Comparison of ENCODE assay signal across 21 mouse cellular contexts in genomic region chr10:68263969-68264688, GRCm38 (mm10). TPM values are rescaled to one million over a fixed set of nuclear protein-coding genes. Genes with fewer than 3 reads are reported as not detected.
DNase-seq lines count a peak whose midpoint lies in the region; ATAC-seq and TF ChIP-seq lines count a peak whose summit lies in the region.
"Had no signal": no experiment of that assay in that cellular context is flagged by ENCODE, and none has a peak within 500 bp of the region (broad histone marks: within the 10 kb centered on the region; RNA-seq: fewer than 3 reads in every experiment).

No protein-coding gene starts in this region.

- WGBS in kidney, embryonic 14.5 days: 84% methylated on average over 10 of the region's 10 CpGs

- H3K9me3 ChIP-seq in kidney, embryonic 14.5 days (ENCODE audit: control insufficient read depth, low read length): no peaks in the 10 kb centered on the region
- H3K9me3 ChIP-seq: forebrain, embryonic 10.5 days; heart, embryonic 12.5 days; hindbrain, embryonic 13.5 days; limb, embryonic 10.5 days had no signal

- no peak overlapping the region for H3K9ac ChIP-seq in kidney, embryonic 14.5 days (ENCODE audit: low read depth, low read length)
- H3K9ac ChIP-seq: heart, embryonic 12.5 days; hindbrain, embryonic 13.5 days; liver, embryonic 14.5 days had no signal

- no peak for TF ChIP-seq CTCF in bone marrow macrophage, adult 2 months (IDR thresholded peaks at IDR 0.05; ENCODE audit: low read depth, low read length)

- H3K4me1 ChIP-seq in kidney, embryonic 14.5 days (ENCODE audit: control insufficient read depth, insufficient read depth, low read length): peaks cover 11% of the 10 kb centered on the region; the same call in 1 of the 2 replicates
- H3K4me1 ChIP-seq in bone marrow macrophage, adult 2 months (ENCODE audit: control insufficient read depth, insufficient read depth, low read length): peaks cover 47% of the 10 kb centered on the region

- no peak overlapping the region for H3K4me2 ChIP-seq in kidney, embryonic 14.5 days (replicated peaks; ENCODE audit: low read depth, low read length)
- H3K4me2 ChIP-seq: heart, embryonic 12.5 days; hindbrain, embryonic 13.5 days had no signal

- H3K4me3 ChIP-seq in kidney, embryonic 14.5 days (ENCODE audit: low read length): no peak overlapping the region
- H3K4me3 ChIP-seq in bone marrow macrophage, adult 2 months (ENCODE audit: insufficient read depth, low read length): no peak overlapping the region
- H3K4me3 ChIP-seq: forebrain, embryonic 10.5 days; heart, embryonic 12.5 days; hindbrain, embryonic 13.5 days; limb, embryonic 10.5 days had no signal

- no peaks in the 10 kb centered on the region for H3K27me3 ChIP-seq in kidney, embryonic 14.5 days (ENCODE audit: control insufficient read depth, insufficient read depth, low read length)
- H3K27me3 ChIP-seq: heart, embryonic 12.5 days; hindbrain, embryonic 13.5 days had no signal

- no peak for TF ChIP-seq POLR2A in bone marrow macrophage, adult 2 months (IDR thresholded peaks at IDR 0.05; ENCODE audit: borderline replicate concordance, low read depth, low read length)

- peaks cover 10% of the 10 kb centered on the region; the same call in 1 of the 2 replicates for H3K36me3 ChIP-seq in kidney, embryonic 14.5 days (ENCODE audit: control insufficient read depth, insufficient read depth, low read length)
- H3K36me3 ChIP-seq: forebrain, embryonic 10.5 days; hindbrain, embryonic 13.5 days had no signal

- peak; percentile 77 for DNase-seq in kidney, adult 9 months
- peak; percentile 65 for DNase-seq in 416B (ENCODE audit: low read depth)
- DNase-seq in c-Kit-positive CD71-positive TER-119-positive erythroid progenitor cells, embryonic 14.5 days (ENCODE audit: low spot score): no peak
- no peak for DNase-seq in embryo, embryonic 10.5 days (ENCODE audit: low spot score)
- DNase-seq: adrenal gland, adult 8-10 months; cerebellum, adult 11 months; cerebellum, postnatal 14 days; heart, adult 11 months; heart, postnatal 14 days; lung, postnatal 10 days; right cerebral cortex, postnatal 4 days; thymus, postnatal 14 days had no signal

- no peak for ATAC-seq in kidney, embryonic 14.5 days (ENCODE audit: low FRiP score, low TSS enrichment)
- ATAC-seq in megakaryocyte progenitor cell, adult 5-6 weeks (replicated peaks; ENCODE audit: poor library complexity): peak; percentile 75
- ATAC-seq: inflammation-experienced regulatory T-cells, adult 6 months had no signal

- no peak overlapping the region for H3K27ac ChIP-seq in kidney, embryonic 14.5 days (ENCODE audit: low read depth, low read length)
- 0 out of 2 replicates have a peak overlapping the region, but pooled peaks have one; percentile 8 for H3K27ac ChIP-seq in bone marrow macrophage, adult 2 months (ENCODE audit: insufficient read depth, low read depth, low read length)
- H3K27ac ChIP-seq: forebrain, embryonic 10.5 days; hindbrain, embryonic 13.5 days; limb, embryonic 10.5 days; liver, embryonic 14.5 days had no signal

RNA-seq across cellular contexts. Expression of gene Arid5b, which starts 14.4 kb away (rescaled TPM):
- 36.1 and 42.9 TPM in 2 replicates for polyA plus RNA-seq in kidney, embryonic 14.5 days (2014; fragmentation: Nextera tagmentation; extraction: Ambion mirVana)
- polyA plus RNA-seq in bone marrow macrophage, adult 2 months (2012; ENCODE audit: insufficient read depth, insufficient read length, missing spikeins): 25.9 and 26.5 TPM in 2 replicates
- 21.7 and 22.5 TPM in 2 replicates for total RNA-seq in megakaryocyte progenitor cell, adult 5-6 weeks (2015)
- 10.0 and 10.6 TPM in 2 replicates for total RNA-seq in megakaryocyte progenitor cell, adult 5-6 weeks (2017)

Comparison
In these comparisons a context has a peak if more than half of its experiments do, and no peak if none do; other contexts are left out.
1. DNase-seq: peak in kidney, adult 9 months (single experiment) and 416B (single experiment); none in c-Kit-positive CD71-positive TER-119-positive erythroid progenitor cells, embryonic 14.5 days (single experiment) and embryo, embryonic 10.5 days (single experiment).